Mouse (Mus musculus) hindbrain, embryonic 16.5 days (tissue): ENCODE data around the gene Gm28374. TPM values are rescaled to one million over a fixed set of nuclear protein-coding genes. Genes with fewer than 3 reads are reported as not detected.
A peak's percentile ranks its signal among the peaks of the same experiment; 100 is the strongest.

ENCODE experiments used
- ATAC-seq: fragments of 200-750 bp; cut with Nextera tagmentation; 2 replicates; pipeline ENCODE4 v1.8.0; 2017; ENCODE audit warnings: moderate TSS enrichment, moderate library complexity
- H3K27ac ChIP-seq: fragments of 300-500 bp; sonication (generic); 2 replicates; pipeline ENCODE4 v1.5.1; 2014; ENCODE audit warnings: low read depth, mild to moderate bottlenecking, control low read depth, low read length, moderate library complexity
- H3K27me3 ChIP-seq: fragments of 300-500 bp; sonication (generic); replicated peaks from 2 replicates; pipeline ENCODE4 v1.6.1; 2014; ENCODE audit warnings: low read length; ENCODE audit not compliant: control insufficient read depth, insufficient read depth
- H3K36me3 ChIP-seq: fragments of 300-500 bp; sonication (generic); 2 replicates; pipeline ENCODE4 v1.6.1; 2014; ENCODE audit warnings: mild to moderate bottlenecking, low read length, moderate library complexity, mixed read lengths; ENCODE audit not compliant: control insufficient read depth, insufficient read depth
- H3K4me1 ChIP-seq: fragments of 300-500 bp; sonication (generic); 2 replicates; pipeline ENCODE4 v1.6.1; 2014; ENCODE audit warnings: low read depth, low read length; ENCODE audit not compliant: control insufficient read depth, insufficient read depth
- H3K4me2 ChIP-seq: fragments of 300-500 bp; sonication (generic); 2 replicates; pipeline ENCODE4 v1.6.1; 2014; ENCODE audit warnings: mild to moderate bottlenecking, low read length, control low read depth, moderate library complexity
- H3K4me3 ChIP-seq: fragments of 300-500 bp; sonication (generic); 2 replicates; pipeline ENCODE4 v1.5.1; 2014; ENCODE audit warnings: mild to moderate bottlenecking, low read length, control low read depth, moderate library complexity
- H3K9ac ChIP-seq: fragments of 300-500 bp; sonication (generic); 2 replicates; pipeline ENCODE4 v1.6.1; 2014; ENCODE audit warnings: low read depth, mild to moderate bottlenecking, control low read depth, low read length, moderate library complexity
- H3K9me3 ChIP-seq: fragments of 300-500 bp; sonication (generic); 2 replicates; pipeline ENCODE4 v1.6.1; 2014; ENCODE audit warnings: mild to moderate bottlenecking, low read length, moderate library complexity; ENCODE audit not compliant: control insufficient read depth
- WGBS: fragments of 180-500 bp; shearing (Covaris S2); extraction: QIAGEN DNeasy Blood & Tissue Kit; methylation state at CpG from one replicate; pipeline ENCODE4 v1.1.7; 2014; 5-methylcytosine and 5-hydroxymethylcytosine counted together
- polyA plus RNA-seq: library from polyadenylated mRNA; unstranded; fragments of >200 nt; fragmentation: Nextera tagmentation; extraction: Ambion mirVana; gene quantifications from 2 replicates; pipeline ENCODE4 v1.2.1, GENCODE M21; 2015

Gm28374 gene
- polyA plus RNA-seq, 1 experiment from 2014 or later: 1.5 TPM

GRCm38 (mm10) chr19:6118677-6119185, 36.7 kb upstream of the Gm28374 start:
- H3K27me3 ChIP-seq: no peaks in the 10 kb centered on the region
- H3K9ac ChIP-seq: peak overlapping the region; percentile 90
- under 1% methylated on average over 8 of the region's 8 CpGs for WGBS
- H3K27ac ChIP-seq: peak overlapping the region; percentile 94
- H3K4me3 ChIP-seq: peak overlapping the region; percentile 89
- H3K9me3 ChIP-seq: no peaks in the 10 kb centered on the region
- peaks cover 23% of the 10 kb centered on the region for H3K36me3 ChIP-seq
- peaks cover 15% of the 10 kb centered on the region for H3K4me1 ChIP-seq
- ATAC-seq: peak; percentile 66; the same call in 1 of the 2 replicates
- H3K4me2 ChIP-seq: peak overlapping the region; percentile 90

DNA sequence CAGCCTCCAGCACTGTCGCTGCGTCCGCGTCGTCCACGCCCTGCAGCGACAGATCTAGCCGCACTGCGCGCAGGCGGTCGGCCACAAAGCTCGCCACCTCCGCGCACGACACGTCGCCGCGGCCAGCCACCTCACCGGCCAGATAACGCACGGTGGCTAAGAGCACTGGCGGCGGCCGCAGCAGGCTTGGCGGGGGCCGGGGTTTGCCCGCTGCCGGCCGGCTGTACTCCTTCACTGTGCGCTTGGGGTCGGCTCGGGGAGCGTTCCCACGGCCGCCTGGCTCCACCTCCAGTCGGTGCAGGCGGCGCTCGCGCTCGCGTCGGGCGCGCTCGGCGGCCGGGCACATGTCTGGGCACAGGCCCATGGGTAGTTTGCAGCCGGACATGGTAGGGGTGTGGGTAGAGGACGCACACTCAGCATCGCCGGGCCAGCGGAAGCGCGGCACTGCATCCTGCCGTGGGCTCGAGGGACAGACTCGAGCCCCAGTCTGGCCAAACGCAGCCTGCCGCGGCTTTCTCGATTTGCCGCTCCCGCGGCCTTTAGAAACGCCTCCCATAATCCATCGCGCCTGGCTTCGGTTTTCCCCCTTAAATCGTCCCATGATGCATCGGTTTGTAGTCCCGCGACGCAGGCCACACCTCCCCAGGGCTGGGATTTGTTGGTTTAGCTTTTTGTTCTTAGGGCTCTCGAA, 36.1 kb upstream of the Gm28374 start, which contains the start of gene Sac3d1:
Gene Sac3d1 (minus strand): TSS at position 665 of the 691 bp plus-strand sequence.
- Histone ChIP-seq H3K9ac (peak within 1 kb of the TSS; percentile 90), H3K9me3 (no peaks in the 10 kb centered on the region), H3K27ac (peak within 1 kb of the TSS; percentile 94), H3K27me3 (no peaks in the 10 kb centered on the region), H3K36me3 (peaks cover 23% of the 10 kb centered on the region), H3K4me2 (peak within 1 kb of the TSS; percentile 90), H3K4me3 (peak within 1 kb of the TSS; percentile 89), H3K4me1 (peaks cover 15% of the 10 kb centered on the region)
- WGBS: under 1% methylated on average over 55 of the region's 77 CpGs
- peak; percentile 90 for ATAC-seq

DNA sequence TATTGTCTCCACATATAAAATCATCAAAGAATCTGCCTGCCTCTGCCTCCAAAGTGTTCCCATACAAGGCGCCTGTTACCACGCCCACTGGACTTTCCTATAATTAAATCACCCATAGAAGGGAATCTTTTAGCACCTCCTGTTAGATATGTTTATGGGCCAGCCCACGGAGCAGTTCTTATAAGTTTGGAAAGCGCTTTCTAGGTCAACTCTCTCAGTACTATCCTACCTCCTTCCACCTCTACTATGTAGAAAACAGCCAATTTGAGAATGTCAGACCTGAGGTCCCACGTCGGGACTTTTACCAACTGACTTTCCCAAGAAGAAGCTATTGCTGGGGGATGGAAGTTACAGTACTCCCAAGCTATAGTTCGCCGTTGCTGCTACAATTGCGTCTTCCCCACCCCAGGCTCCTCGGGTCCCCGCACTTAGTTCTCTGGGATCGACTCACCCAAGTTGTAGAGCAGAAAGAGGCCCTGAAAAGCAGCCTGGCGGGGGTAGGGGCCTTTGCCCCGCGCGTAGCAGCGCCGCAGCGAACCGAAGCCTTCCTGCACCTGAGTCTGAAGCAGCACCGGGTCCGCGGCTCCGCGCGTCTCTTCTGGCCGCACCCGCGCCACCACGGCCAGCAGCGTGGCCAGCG, 35.4 kb upstream of the Gm28374 start:
- WGBS: 5% methylated on average over 32 of the region's 32 CpGs
- H3K4me2 ChIP-seq: peak overlapping the region; percentile 90
- no peak for ATAC-seq
- peak overlapping the region; percentile 90 for H3K9ac ChIP-seq
- H3K27me3 ChIP-seq: no peaks in the 10 kb centered on the region
- H3K4me1 ChIP-seq: peaks cover 15% of the 10 kb centered on the region
- H3K27ac ChIP-seq: peak overlapping the region; percentile 94
- peak overlapping the region; percentile 89 for H3K4me3 ChIP-seq
- H3K9me3 ChIP-seq: no peaks in the 10 kb centered on the region
- H3K36me3 ChIP-seq: peaks cover 23% of the 10 kb centered on the region

DNA sequence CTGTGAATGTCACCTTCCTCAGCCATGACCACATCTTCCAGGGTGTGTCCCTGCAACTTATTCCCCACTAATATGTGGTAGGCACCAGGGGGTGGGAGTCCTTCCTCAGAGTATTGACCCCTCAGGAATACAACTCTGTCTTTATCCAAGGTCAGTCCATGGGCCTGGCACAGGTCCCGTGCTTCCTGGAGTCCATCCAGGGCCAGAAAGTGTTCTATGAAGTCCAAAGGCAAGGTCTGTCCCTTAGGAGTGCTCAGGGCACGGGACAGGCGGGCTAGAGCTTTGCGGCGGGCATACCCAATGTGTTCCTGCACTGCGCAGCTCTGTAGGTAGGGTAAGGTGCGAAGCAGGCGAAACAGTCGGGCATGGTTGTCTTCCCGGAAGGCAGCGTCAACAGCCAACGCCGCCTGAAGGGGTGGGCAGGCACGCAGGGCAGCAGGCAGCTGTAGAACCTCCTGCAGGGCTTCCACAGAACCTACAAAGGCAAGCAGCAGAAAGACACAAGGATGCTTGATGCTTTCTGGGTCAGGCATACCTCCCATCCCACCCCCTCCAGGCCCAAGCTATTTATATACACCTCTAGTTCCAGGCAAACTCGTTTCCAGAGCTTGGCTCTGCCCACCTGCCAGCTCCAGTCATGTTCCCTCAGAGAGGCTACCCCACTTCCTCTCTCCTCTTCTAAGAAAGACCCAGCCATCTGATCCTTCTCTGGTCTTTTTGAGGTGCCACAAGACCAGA, 34.2 kb upstream of the Gm28374 start:
- ATAC-seq: no peak
- H3K36me3 ChIP-seq: peaks cover 23% of the 10 kb centered on the region

GRCm38 (mm10) chr19:6113116-6113515, 31.1 kb upstream of the Gm28374 start:
- no peak overlapping the region for H3K9ac ChIP-seq
- H3K4me2 ChIP-seq: no peak overlapping the region
- H3K27ac ChIP-seq: no peak overlapping the region
- no peaks in the 10 kb centered on the region for H3K27me3 ChIP-seq
- no peak overlapping the region for H3K4me3 ChIP-seq
- H3K36me3 ChIP-seq: peaks cover 17% of the 10 kb centered on the region
- peaks cover 11% of the 10 kb centered on the region for H3K4me1 ChIP-seq
- 61% methylated on average over 6 of the region's 6 CpGs for WGBS
- no peaks in the 10 kb centered on the region for H3K9me3 ChIP-seq
- ATAC-seq: no peak

More for the DNA sequence above, 34.2 kb upstream of the Gm28374 start:
- no peaks in the 10 kb centered on the region for H3K9me3 ChIP-seq
- H3K4me2 ChIP-seq: peak overlapping the region; percentile 90; the same call in 1 of the 2 replicates
- 92% methylated on average over 15 of the region's 15 CpGs for WGBS
- no peaks in the 10 kb centered on the region for H3K27me3 ChIP-seq
- H3K4me1 ChIP-seq: peaks cover 15% of the 10 kb centered on the region
- no peak overlapping the region for H3K4me3 ChIP-seq
- H3K9ac ChIP-seq: 0 out of 2 replicates have a peak overlapping the region, but pooled peaks have one; percentile 19
- no peak overlapping the region for H3K27ac ChIP-seq

DNA sequence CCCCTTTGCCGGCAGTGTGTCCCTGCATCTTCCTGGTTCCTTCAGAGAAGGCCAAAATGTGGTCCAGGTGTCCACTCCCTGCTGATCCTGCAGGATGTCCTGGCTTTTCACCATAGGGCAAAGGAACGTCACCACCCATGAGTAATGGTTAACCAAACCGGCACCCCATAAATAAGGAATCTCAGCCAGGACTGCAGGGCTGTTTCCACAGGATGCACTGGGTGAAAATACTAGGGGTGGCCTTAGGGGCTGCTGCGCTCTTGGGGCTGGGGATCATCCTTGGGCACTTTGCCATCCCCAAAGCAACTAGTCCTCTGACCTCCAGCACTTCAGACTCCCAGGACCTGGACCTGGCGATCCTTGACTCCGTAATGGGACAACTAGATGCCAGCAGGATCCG, 23.5 kb upstream of the Gm28374 start, which contains the start of gene Naaladl1:
Gene Naaladl1 (plus strand): TSS at position 197 of the 400 bp plus-strand sequence.
- no peak within 1 kb of the TSS for H3K4me2 ChIP-seq
- no peaks in the 10 kb centered on the region for H3K27me3 ChIP-seq
- WGBS: 83% methylated on average over 7 of the region's 7 CpGs
- H3K36me3 ChIP-seq: no peaks in the 10 kb centered on the region
- no peak for ATAC-seq
- no peak within 1 kb of the TSS for H3K9ac ChIP-seq
- H3K9me3 ChIP-seq: no peaks in the 10 kb centered on the region
- no peak within 1 kb of the TSS for H3K27ac ChIP-seq
- H3K4me3 ChIP-seq: no peak within 1 kb of the TSS
- H3K4me1 ChIP-seq: no peaks in the 10 kb centered on the region

GRCm38 (mm10) chr19:6104476-6104875, 22.4 kb upstream of the Gm28374 start:
- Histone ChIP-seq H3K4me1 (no peaks in the 10 kb centered on the region), H3K9me3 (no peaks in the 10 kb centered on the region), H3K4me2 (no peak overlapping the region), H3K36me3 (no peaks in the 10 kb centered on the region), H3K4me3 (no peak overlapping the region), H3K27ac (no peak overlapping the region), H3K9ac (no peak overlapping the region), H3K27me3 (no peaks in the 10 kb centered on the region)
- ATAC-seq: no peak
- 84% methylated on average over 4 of the region's 4 CpGs for WGBS

- no peak for ATAC-seq
- 78% methylated on average over 6 of the region's 6 CpGs for WGBS
Observed at GRCm38 (mm10) chr19:6102169-6102853, 20.3 kb upstream of the Gm28374 start.

More at GRCm38 (mm10) chr19:6102169-6102853, 20.3 kb upstream of the Gm28374 start:
- H3K27me3 ChIP-seq: no peaks in the 10 kb centered on the region
- no peak overlapping the region for H3K27ac ChIP-seq
- no peak overlapping the region for H3K4me3 ChIP-seq
- no peak overlapping the region for H3K9ac ChIP-seq
- H3K4me2 ChIP-seq: no peak overlapping the region
- no peaks in the 10 kb centered on the region for H3K36me3 ChIP-seq
- no peaks in the 10 kb centered on the region for H3K9me3 ChIP-seq
- H3K4me1 ChIP-seq: no peaks in the 10 kb centered on the region
